Comparison of ENCODE assay signal across 10 mouse cellular contexts in the genomic region with DNA sequence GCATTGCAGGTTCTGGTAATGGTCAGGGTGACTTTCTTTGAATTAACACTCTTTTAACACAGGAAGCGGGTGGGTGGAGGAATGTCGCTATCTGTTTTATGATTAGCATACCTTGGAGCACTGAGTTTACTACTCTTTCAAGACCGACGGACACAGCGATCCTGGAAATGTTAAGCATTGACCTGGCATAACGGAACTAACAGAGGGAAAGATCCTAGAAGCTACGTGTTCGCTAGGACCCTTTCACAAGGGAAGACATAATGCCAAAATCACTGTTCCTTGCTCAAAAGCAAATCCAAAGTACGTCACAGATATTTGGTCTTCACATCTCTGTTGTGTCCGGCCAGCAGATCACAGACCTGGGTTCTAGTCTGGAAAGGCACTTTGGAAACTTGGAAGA.
"Had no signal": no experiment of that assay in that cellular context is flagged by ENCODE, and none has a peak within 500 bp of the region (broad histone marks: within the 10 kb centered on the region; RNA-seq: fewer than 3 reads in every experiment).

No protein-coding gene starts in this region.

- ATAC-seq: midbrain, embryonic 13.5 days had no signal

- H3K27ac ChIP-seq: layer of hippocampus, adult 2 months; limb, embryonic 13.5 days; liver, embryonic 14.5 days; midbrain, embryonic 13.5 days had no signal

- H3K27me3 ChIP-seq: limb, embryonic 13.5 days; midbrain, embryonic 13.5 days had no signal

- H3K36me3 ChIP-seq: limb, embryonic 13.5 days; midbrain, embryonic 13.5 days had no signal

- H3K4me3 ChIP-seq: layer of hippocampus, adult 2 months; limb, embryonic 13.5 days; midbrain, embryonic 13.5 days had no signal

- DNase-seq: kidney, postnatal 10 days; kidney, postnatal 4 days; lung, adult 2 months; lung, postnatal 14 days; right cerebral cortex, postnatal 14 days; thymus, postnatal 36 days had no signal

- H3K4me2 ChIP-seq: limb, embryonic 13.5 days; midbrain, embryonic 13.5 days had no signal

- H3K4me1 ChIP-seq: limb, embryonic 13.5 days; midbrain, embryonic 13.5 days had no signal

- H3K9ac ChIP-seq: limb, embryonic 13.5 days; liver, embryonic 14.5 days; midbrain, embryonic 13.5 days had no signal

- H3K9me3 ChIP-seq: limb, embryonic 13.5 days; midbrain, embryonic 13.5 days had no signal
